Mouse (Mus musculus) heart, postnatal 0 days (tissue): ENCODE results near the gene Fbxw11. TPM values are rescaled to one million over a fixed set of nuclear protein-coding genes. Genes with fewer than 3 reads are reported as not detected.

ENCODE experiments used
- ATAC-seq: fragments of 200-750 bp; cut with Nextera tagmentation; 2 replicates; pipeline ENCODE4 v1.8.0; 2017; ENCODE audit warnings: low read depth, moderate number of reproducible peaks, moderate library complexity; ENCODE audit not compliant: insufficient read depth
- DNase-seq: peaks from one replicate; pipeline ENCODE4 v3.0.0-alpha.2; 2016; ENCODE audit warnings: low spot score
- H3K27ac ChIP-seq: fragments of 300-500 bp; sonication (generic); 2 replicates; pipeline ENCODE4 v1.5.1; 2014; ENCODE audit warnings: low read depth, mild to moderate bottlenecking
- H3K27me3 ChIP-seq: fragments of 300-500 bp; sonication (generic); 2 replicates; pipeline ENCODE4 v1.6.1; 2014; ENCODE audit warnings: low read length, mixed read lengths; ENCODE audit not compliant: control insufficient read depth, insufficient read depth
- H3K36me3 ChIP-seq: fragments of 300-500 bp; sonication (generic); replicated peaks from 2 replicates; pipeline ENCODE4 v1.6.1; 2014; ENCODE audit warnings: low read length, mixed read lengths; ENCODE audit not compliant: control insufficient read depth, insufficient read depth
- H3K4me1 ChIP-seq: fragments of 300-500 bp; sonication (generic); 2 replicates; pipeline ENCODE4 v1.6.1; 2014; ENCODE audit warnings: antibody characterized with exemption; ENCODE audit not compliant: control insufficient read depth, insufficient read depth
- H3K4me2 ChIP-seq: fragments of 300-500 bp; sonication (generic); 2 replicates; pipeline ENCODE4 v1.6.1; 2014; ENCODE audit warnings: low read depth, mild to moderate bottlenecking, low read length, moderate library complexity
- H3K4me3 ChIP-seq: fragments of 300-500 bp; sonication (generic); 2 replicates; pipeline ENCODE4 v1.5.1; 2014; ENCODE audit warnings: low read depth, low read length
- H3K9ac ChIP-seq: fragments of 300-500 bp; sonication (generic); replicated peaks from 2 replicates; pipeline ENCODE4 v1.6.1; 2014; ENCODE audit warnings: low read depth, low read length, mixed read lengths
- H3K9me3 ChIP-seq: fragments of 300-500 bp; sonication (generic); replicated peaks from 2 replicates; pipeline ENCODE4 v1.6.1; 2016; ENCODE audit warnings: low read length; ENCODE audit not compliant: control insufficient read depth
- CTCF ChIP-seq: IDR thresholded peaks from 2 replicates; pipeline ENCODE4 v1.5.1; 2016; ENCODE audit warnings: antibody characterized with exemption, control low read depth, low read depth
- EP300 ChIP-seq: IDR thresholded peaks from 2 replicates; pipeline ENCODE4 v1.6.1; 2016; ENCODE audit warnings: antibody characterized with exemption, low read depth
- WGBS: fragments of 180-500 bp; shearing (Covaris S2); extraction: QIAGEN DNeasy Blood & Tissue Kit; methylation state at CpG from one replicate; pipeline ENCODE4 v1.1.7; 2014; 5-methylcytosine and 5-hydroxymethylcytosine counted together
- polyA plus RNA-seq: library from polyadenylated mRNA; unstranded; fragments of >200 nt; fragmentation: Nextera tagmentation; extraction: Ambion mirVana; gene quantifications from 2 replicates; pipeline ENCODE4 v1.2.1, GENCODE M21; 2015
- total RNA-seq: library from RNA; depleted of rRNA; stranded (reverse); fragments of >200 nt; gene quantifications from 2 replicates; pipeline ENCODE4 v1.2.3, GENCODE M21; 2014; ENCODE audit warnings: low replicate concordance

The Fbxw11 gene
- total and polyA plus RNA-seq, 2 experiments from 2014 or later: 45.9 to 58.3 TPM

- DNase-seq: no peak
These were observed 76.5 kb downstream of the Fbxw11 start for GRCm38 (mm10) chr11:32718979-32719378.

DNA sequence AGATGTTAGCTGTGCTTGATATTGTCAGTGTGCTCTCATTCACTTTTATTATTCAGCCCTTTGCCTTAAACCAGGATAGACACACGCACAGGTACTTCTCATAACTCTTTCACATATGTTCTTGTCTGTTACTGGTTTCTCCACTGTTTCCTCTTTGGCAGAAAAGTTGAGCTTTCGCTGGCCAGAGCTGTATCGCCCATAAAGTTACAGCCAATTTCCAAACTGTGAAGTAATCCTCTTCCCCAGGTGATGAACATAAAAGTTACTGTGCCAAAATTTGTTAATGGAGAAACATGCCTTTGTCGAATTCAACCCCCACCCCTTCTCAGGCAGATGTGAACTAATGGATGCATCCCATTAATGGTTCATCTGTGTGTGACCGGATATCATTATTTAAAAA lies 80.1 kb downstream of the Fbxw11 start:
- TF ChIP-seq EP300 (no peak), CTCF (no peak)
- Histone ChIP-seq H3K9me3 (no peaks in the 10 kb centered on the region), H3K4me3 (no peak overlapping the region), H3K4me2 (no peak overlapping the region), H3K4me1 (no peaks in the 10 kb centered on the region), H3K9ac (no peak overlapping the region), H3K27me3 (no peaks in the 10 kb centered on the region), H3K27ac (no peak overlapping the region), H3K36me3 (peaks cover 25% of the 10 kb centered on the region)
- ATAC-seq: no peak
- DNase-seq: no peak
- WGBS: 92% methylated on average over 5 of the region's 5 CpGs

More at GRCm38 (mm10) chr11:32718979-32719378, 76.5 kb downstream of the Fbxw11 start:
- WGBS: 88% methylated on average over 4 of the region's 4 CpGs
- H3K27ac ChIP-seq: no peak overlapping the region
- TF ChIP-seq EP300: no peak
- no peak for TF ChIP-seq CTCF
- H3K4me2 ChIP-seq: no peak overlapping the region
- no peak for ATAC-seq
- H3K27me3 ChIP-seq: no peaks in the 10 kb centered on the region
- H3K36me3 ChIP-seq: peaks cover 19% of the 10 kb centered on the region
- H3K9me3 ChIP-seq: no peaks in the 10 kb centered on the region
- H3K4me3 ChIP-seq: no peak overlapping the region
- H3K9ac ChIP-seq: no peak overlapping the region
- H3K4me1 ChIP-seq: peaks cover 19% of the 10 kb centered on the region

DNA sequence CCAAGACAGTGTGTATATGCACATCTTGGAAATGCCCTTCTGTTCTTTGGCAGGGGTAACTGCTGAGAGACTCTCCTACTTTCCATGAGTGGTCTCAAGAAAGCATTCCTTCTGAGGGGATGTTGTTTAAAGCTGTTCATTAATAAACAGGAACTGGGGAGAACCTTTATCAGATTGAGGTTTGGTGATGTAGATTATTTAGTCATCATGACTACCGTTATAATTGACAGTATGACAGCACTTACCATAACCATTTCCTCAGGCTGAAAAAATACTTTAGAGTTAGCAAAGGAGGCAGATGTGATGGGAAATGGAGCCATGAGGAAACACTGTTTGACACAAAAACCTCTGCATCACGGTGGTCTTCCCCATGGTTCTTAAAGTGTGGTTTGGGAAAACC lies 80.8 kb downstream of the Fbxw11 start:
- no peak overlapping the region for H3K4me2 ChIP-seq
- no peak for ATAC-seq
- no peaks in the 10 kb centered on the region for H3K4me1 ChIP-seq
- 82% methylated on average over 2 of the region's 2 CpGs for WGBS
- no peaks in the 10 kb centered on the region for H3K27me3 ChIP-seq
- H3K9me3 ChIP-seq: no peaks in the 10 kb centered on the region
- no peak for DNase-seq
- no peak overlapping the region for H3K27ac ChIP-seq
- no peak overlapping the region for H3K4me3 ChIP-seq
- peaks cover 25% of the 10 kb centered on the region for H3K36me3 ChIP-seq
- no peak for TF ChIP-seq CTCF
- TF ChIP-seq EP300: no peak
- H3K9ac ChIP-seq: no peak overlapping the region

GRCm38 (mm10) chr11:32725171-32725570 lies 82.6 kb downstream of the Fbxw11 start:
- WGBS: 84% methylated on average over 9 of the region's 9 CpGs
- no peak for DNase-seq

DNA sequence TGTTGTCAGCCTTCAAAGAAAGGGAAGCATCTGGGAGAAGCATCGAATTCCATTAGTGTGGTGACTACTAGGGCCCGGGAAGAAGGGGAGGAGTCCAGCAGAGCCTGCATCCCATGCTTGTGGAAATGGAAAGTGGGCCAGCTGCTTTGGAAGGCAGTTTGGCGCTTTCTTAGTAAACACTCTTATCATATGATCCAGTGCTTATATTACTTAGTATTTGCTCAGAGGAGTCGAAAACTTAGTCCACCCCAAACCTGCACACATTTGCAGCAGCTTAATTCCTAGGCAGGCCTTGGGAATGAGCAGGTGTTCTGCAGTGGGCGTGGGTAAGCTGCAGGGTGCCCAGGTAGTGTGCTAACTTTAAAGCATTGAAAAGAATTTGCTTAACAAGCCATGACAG lies 89.9 kb downstream of the Fbxw11 start:
- no peak for ATAC-seq
- 63% methylated on average over 5 of the region's 5 CpGs for WGBS
- Histone ChIP-seq H3K27me3 (no peaks in the 10 kb centered on the region), H3K4me3 (no peak overlapping the region), H3K36me3 (peaks cover 58% of the 10 kb centered on the region), H3K4me1 (no peaks in the 10 kb centered on the region), H3K4me2 (no peak overlapping the region), H3K9me3 (no peaks in the 10 kb centered on the region), H3K9ac (no peak overlapping the region), H3K27ac (no peak overlapping the region)
- TF ChIP-seq CTCF (no peak), EP300 (no peak)
- DNase-seq: no peak

More at GRCm38 (mm10) chr11:32725171-32725570, 82.6 kb downstream of the Fbxw11 start:
- H3K4me1 ChIP-seq: no peaks in the 10 kb centered on the region
- TF ChIP-seq CTCF (no peak), EP300 (no peak)
- H3K4me2 ChIP-seq: no peak overlapping the region
- no peak overlapping the region for H3K9ac ChIP-seq
- H3K27ac ChIP-seq: no peak overlapping the region
- H3K36me3 ChIP-seq: peaks cover 28% of the 10 kb centered on the region
- H3K27me3 ChIP-seq: no peaks in the 10 kb centered on the region
- no peak for ATAC-seq
- no peak overlapping the region for H3K4me3 ChIP-seq
- H3K9me3 ChIP-seq: no peaks in the 10 kb centered on the region

DNA sequence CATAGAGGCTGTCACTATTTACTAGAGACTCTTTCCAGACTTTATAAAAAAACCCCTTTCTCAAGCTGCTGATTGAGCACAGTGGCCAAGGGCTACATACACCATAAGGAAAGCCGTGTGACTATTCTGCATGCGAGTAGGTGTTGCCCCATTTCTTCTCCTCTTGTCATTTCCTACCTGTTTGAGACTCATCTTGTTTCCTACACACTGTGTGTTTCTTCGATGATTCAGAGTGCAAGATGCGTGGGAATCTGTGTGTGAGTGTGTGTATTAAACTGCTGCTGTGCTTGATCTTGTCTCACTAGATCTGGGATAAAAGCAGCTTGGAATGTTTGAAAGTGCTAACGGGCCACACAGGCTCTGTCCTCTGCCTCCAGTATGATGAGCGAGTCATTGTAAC lies 90.7 kb downstream of the Fbxw11 start:
- WGBS: 90% methylated on average over 6 of the region's 6 CpGs
- Histone ChIP-seq H3K4me3 (no peak overlapping the region), H3K27ac (no peak overlapping the region), H3K36me3 (peaks cover 65% of the 10 kb centered on the region), H3K4me2 (no peak overlapping the region), H3K4me1 (no peaks in the 10 kb centered on the region), H3K27me3 (no peaks in the 10 kb centered on the region), H3K9ac (no peak overlapping the region), H3K9me3 (no peaks in the 10 kb centered on the region)
- TF ChIP-seq CTCF: no peak
- TF ChIP-seq EP300: no peak
- DNase-seq: no peak
- ATAC-seq: no peak
